8 mouse cellular contexts compared by ENCODE assay signal in the genomic region with DNA sequence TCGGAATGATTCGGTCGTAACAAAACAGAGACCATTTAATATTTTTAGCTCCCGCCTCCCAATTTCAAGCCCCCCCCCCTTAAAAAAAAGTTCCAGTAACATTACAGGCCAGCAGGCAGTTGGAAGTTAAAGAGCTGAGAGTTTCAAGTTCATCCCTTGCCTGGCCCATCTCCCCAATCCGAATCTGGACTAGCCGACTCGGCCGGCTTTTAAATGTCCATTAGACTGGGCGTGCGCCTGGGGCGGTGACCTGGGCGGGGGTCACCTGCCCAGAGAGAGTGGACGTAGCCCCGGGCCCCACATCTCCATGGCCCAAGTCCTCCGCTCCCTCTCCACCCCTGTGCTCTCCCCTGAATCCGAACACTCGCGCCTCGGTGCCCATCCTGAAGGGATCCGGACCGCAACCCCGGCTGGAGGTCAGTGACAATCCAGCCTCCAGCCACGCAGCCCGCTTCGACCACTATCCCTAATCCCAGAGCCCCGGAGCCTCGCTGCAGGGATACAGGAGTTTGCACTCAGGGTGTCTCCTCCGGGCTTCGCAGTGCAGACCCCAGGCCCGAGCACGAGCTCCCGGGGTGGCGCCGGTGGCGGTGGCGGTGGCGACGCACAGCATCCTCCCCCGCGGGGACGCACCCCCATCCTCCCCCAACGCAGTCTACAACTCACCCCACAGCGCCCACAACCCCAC. TPM values are rescaled to one million over a fixed set of nuclear protein-coding genes. Genes with fewer than 3 reads are reported as not detected.
DNase-seq lines count a peak whose midpoint lies in the region; ATAC-seq and TF ChIP-seq lines count a peak whose summit lies in the region.

No protein-coding gene starts in this region.

- peak overlapping the region; percentile 98 for H3K4me2 ChIP-seq in hindbrain, embryonic 11.5 days (replicated peaks; ENCODE audit: low read depth, low read length)
- peak overlapping the region; percentile 71 for H3K4me2 ChIP-seq in liver, embryonic 15.5 days
- H3K4me2 ChIP-seq in neural tube, embryonic 12.5 days (replicated peaks): peak overlapping the region; percentile 83

- no peak for TF ChIP-seq CTCF in embryonic fibroblast, embryonic 13.5 days (IDR thresholded peaks at IDR 0.05; ENCODE audit: borderline replicate concordance, insufficient read depth, low read length)

- TF ChIP-seq POLR2A in embryonic fibroblast, embryonic 13.5 days (IDR thresholded peaks at IDR 0.05; ENCODE audit: low read depth, low read length): 0 out of 2 replicates have a peak, but pooled peaks have one; percentile 32

- peak overlapping the region; percentile 94 for H3K4me3 ChIP-seq in embryonic fibroblast, embryonic 13.5 days (ENCODE audit: insufficient read depth, low read length)
- H3K4me3 ChIP-seq in hindbrain, embryonic 11.5 days (ENCODE audit: low read depth, low read length): peak overlapping the region; percentile 52
- H3K4me3 ChIP-seq in liver, embryonic 15.5 days (replicated peaks): peak overlapping the region; percentile 56
- H3K4me3 ChIP-seq in neural tube, embryonic 12.5 days: peak overlapping the region; percentile 55

- no peaks in the 10 kb centered on the region for H3K9me3 ChIP-seq in hindbrain, embryonic 11.5 days (ENCODE audit: control insufficient read depth, low read length)
- H3K9me3 ChIP-seq in liver, embryonic 15.5 days (replicated peaks): no peaks in the 10 kb centered on the region
- no peaks in the 10 kb centered on the region for H3K9me3 ChIP-seq in neural tube, embryonic 12.5 days

- DNase-seq in adrenal gland, adult (ENCODE audit: inconsistent age in 2 of 2, low spot score in 1 of 2): peak; percentile 37 to 79
- no peak for DNase-seq in adrenal gland, adult 8-10 months
- peak; percentile 53 for DNase-seq in MN1 (ENCODE audit: low spot score)
- DNase-seq in hindbrain, embryonic 11.5 days (ENCODE audit: low spot score): peak; percentile 70
- peak; percentile 32 for DNase-seq in urinary bladder, postnatal 14 days (ENCODE audit: low spot score)

- peak; percentile 43 for ATAC-seq in hindbrain, embryonic 11.5 days (ENCODE audit: low FRiP score)
- ATAC-seq in liver, embryonic 15.5 days (ENCODE audit: insufficient read depth): no peak
- ATAC-seq in neural tube, embryonic 12.5 days (ENCODE audit: low FRiP score, low read depth): peak; percentile 54; the same call in 1 of the 2 replicates

- H3K9ac ChIP-seq in hindbrain, embryonic 11.5 days (ENCODE audit: low read depth, low read length): peak overlapping the region; percentile 73
- H3K9ac ChIP-seq in liver, embryonic 15.5 days: peak overlapping the region; percentile 37
- H3K9ac ChIP-seq in neural tube, embryonic 12.5 days: peak overlapping the region; percentile 78

- H3K4me1 ChIP-seq in embryonic fibroblast, embryonic 13.5 days (ENCODE audit: control insufficient read depth, insufficient read depth, low read length): peaks cover 15% of the 10 kb centered on the region
- peaks cover 4% of the 10 kb centered on the region; the same call in 1 of the 2 replicates for H3K4me1 ChIP-seq in hindbrain, embryonic 11.5 days (replicated peaks; ENCODE audit: control insufficient read depth, insufficient read depth, low read length)
- peaks cover 4% of the 10 kb centered on the region; the same call in 1 of the 2 replicates for H3K4me1 ChIP-seq in liver, embryonic 15.5 days (replicated peaks)
- peaks cover 8% of the 10 kb centered on the region for H3K4me1 ChIP-seq in neural tube, embryonic 12.5 days

- no peaks in the 10 kb centered on the region for H3K36me3 ChIP-seq in hindbrain, embryonic 11.5 days (ENCODE audit: control insufficient read depth, insufficient read depth, low read length)
- no peaks in the 10 kb centered on the region for H3K36me3 ChIP-seq in liver, embryonic 15.5 days (replicated peaks)
- no peaks in the 10 kb centered on the region for H3K36me3 ChIP-seq in neural tube, embryonic 12.5 days

- peak overlapping the region; percentile 88 for H3K27ac ChIP-seq in embryonic fibroblast, embryonic 13.5 days (ENCODE audit: insufficient read depth, low read length)
- H3K27ac ChIP-seq in hindbrain, embryonic 11.5 days (ENCODE audit: low read depth, low read length): peak overlapping the region; percentile 67
- peak overlapping the region; percentile 67 for H3K27ac ChIP-seq in liver, embryonic 15.5 days (replicated peaks)
- peak overlapping the region; percentile 42; the same call in 1 of the 2 replicates for H3K27ac ChIP-seq in neural tube, embryonic 12.5 days

- WGBS in hindbrain, embryonic 11.5 days: under 1% methylated on average over 43 of the region's 43 CpGs
- whole genome bisulfite sequencing in liver, embryonic 15.5 days (ENCODE audit: insufficient replicate concordance): under 1% methylated on average over 43 of the region's 43 CpGs
- WGBS in neural tube, embryonic 12.5 days: under 1% methylated on average over 43 of the region's 43 CpGs

- no peaks in the 10 kb centered on the region for H3K27me3 ChIP-seq in hindbrain, embryonic 11.5 days (ENCODE audit: control insufficient read depth, insufficient read depth, low read length)
- peaks cover 60% of the 10 kb centered on the region for H3K27me3 ChIP-seq in liver, embryonic 15.5 days
- peaks cover 3% of the 10 kb centered on the region; the same call in 1 of the 2 replicates for H3K27me3 ChIP-seq in neural tube, embryonic 12.5 days (replicated peaks)

RNA-seq across cellular contexts. Expression of a gene that starts 0.9 kb away (rescaled TPM):
- 10 to 100 TPM; 32.3 to 51.1 (median 46.1) TPM for total RNA-seq in adrenal gland, adult 8-10 months (2022)
- polyA plus RNA-seq in embryonic fibroblast, embryonic 13.5 days (2011; ENCODE audit: insufficient read length, low read depth, missing spikeins): 86.5 and 103 TPM in 2 replicates
- 16.0 and 22.8 TPM in 2 replicates for polyA plus RNA-seq in hindbrain, embryonic 11.5 days (2014; fragmentation: Nextera tagmentation; extraction: Ambion mirVana)
- polyA plus RNA-seq in liver, embryonic 15.5 days (2015; fragmentation: Nextera tagmentation; extraction: Ambion mirVana): 4.3 and 5.1 TPM in 2 replicates
- 18.9 and 21.3 TPM in 2 replicates for polyA plus RNA-seq in neural tube, embryonic 12.5 days (2016; fragmentation: Nextera tagmentation; extraction: Ambion mirVana)
